Mouse (Mus musculus): Measurements from ENCODE around the gene Tgm2. TPM values are rescaled to one million over a fixed set of nuclear protein-coding genes. Genes with fewer than 3 reads are reported as not detected.

The Tgm2 gene
- total RNA-seq, 1 experiment: 25.0 TPM

GRCm38 (mm10) chr2:158144750-158145527, 1.3 kb downstream of the Tgm2 start:
- no peak for DNase-seq (ENCODE audit: low read depth, low spot score)
- Histone ChIP-seq H3K9me3 (ENCODE audit: control insufficient read depth, insufficient read depth, low read depth, low read length) (no peaks in the 10 kb centered on the region), H3K27ac (ENCODE audit: insufficient read depth, low read depth, low read length, poor library complexity, severe bottlenecking) (no peak overlapping the region), H3K9ac (ENCODE audit: insufficient read depth, low read depth, low read length, poor library complexity, severe bottlenecking) (no peak overlapping the region), H3K4me3 (ENCODE audit: insufficient read depth in 1 of 2, low read depth in 1 of 2, low read length in 2 of 2, poor library complexity in 1 of 2, severe bottlenecking in 1 of 2) (no peak overlapping the region), H3K36me3 (ENCODE audit: control insufficient read depth, insufficient read depth, low read length, poor library complexity, severe bottlenecking) (no peaks in the 10 kb centered on the region), H3K4me1 (ENCODE audit: control insufficient read depth in 2 of 2, insufficient read depth in 2 of 2, low read length in 2 of 2, poor library complexity in 1 of 2) (peaks cover 0 to 3% of the 10 kb centered on the region in 2 experiments; a peak in 1 of 4 replicates)
- TF ChIP-seq MAFK (IDR thresholded peaks at IDR 0.05; ENCODE audit: insufficient read depth, low read depth, low read length) (no peak), ZC3H11A (IDR thresholded peaks at IDR 0.05; ENCODE audit: borderline replicate concordance, low read depth, low read length) (no peak), ZNF384 (IDR thresholded peaks at IDR 0.05; ENCODE audit: low read depth, low read length) (no peak), CHD2 (IDR thresholded peaks at IDR 0.05; ENCODE audit: low read depth, low read length) (no peak), HCFC1 (IDR thresholded peaks at IDR 0.05; ENCODE audit: borderline replicate concordance, insufficient read depth, low read length) (no peak)
- in situ Hi-C loops (cut with MboI; ENCODE audit: low sequenced_read_pairs in 2 of 2, unreplicated experiment in 2 of 2): no loop called here

- H3K27ac ChIP-seq (ENCODE audit: insufficient read depth, low read depth, low read length, poor library complexity, severe bottlenecking): no peak overlapping the region
- H3K9ac ChIP-seq (ENCODE audit: insufficient read depth, low read depth, low read length, poor library complexity, severe bottlenecking): no peak overlapping the region
- in situ Hi-C loops (cut with MboI; ENCODE audit: low sequenced_read_pairs in 2 of 2, unreplicated experiment in 2 of 2): no loop called here
- peaks cover 0 to 3% of the 10 kb centered on the region in 2 experiments; a peak in 1 of 4 replicates for H3K4me1 ChIP-seq (ENCODE audit: control insufficient read depth in 2 of 2, insufficient read depth in 2 of 2, low read length in 2 of 2, poor library complexity in 1 of 2)
- DNase-seq (ENCODE audit: low read depth, low spot score): no peak
- no peak overlapping the region for H3K4me3 ChIP-seq (ENCODE audit: insufficient read depth in 1 of 2, low read depth in 1 of 2, low read length in 2 of 2, poor library complexity in 1 of 2, severe bottlenecking in 1 of 2)
- H3K9me3 ChIP-seq (ENCODE audit: control insufficient read depth, insufficient read depth, low read depth, low read length): no peaks in the 10 kb centered on the region
- TF ChIP-seq ZNF384 (IDR thresholded peaks at IDR 0.05; ENCODE audit: low read depth, low read length) (no peak), CHD2 (IDR thresholded peaks at IDR 0.05; ENCODE audit: low read depth, low read length) (no peak), HCFC1 (IDR thresholded peaks at IDR 0.05; ENCODE audit: borderline replicate concordance, insufficient read depth, low read length) (no peak), MAFK (IDR thresholded peaks at IDR 0.05; ENCODE audit: insufficient read depth, low read depth, low read length) (no peak), ZC3H11A (IDR thresholded peaks at IDR 0.05; ENCODE audit: borderline replicate concordance, low read depth, low read length) (no peak)
- no peaks in the 10 kb centered on the region for H3K36me3 ChIP-seq (ENCODE audit: control insufficient read depth, insufficient read depth, low read length, poor library complexity, severe bottlenecking)
These were observed 2.0 kb downstream of the Tgm2 start for GRCm38 (mm10) chr2:158144263-158144662.

GRCm38 (mm10) chr2:158143816-158144215, 2.4 kb downstream of the Tgm2 start:
- Histone ChIP-seq H3K27ac (ENCODE audit: insufficient read depth, low read depth, low read length, poor library complexity, severe bottlenecking) (no peak overlapping the region), H3K36me3 (ENCODE audit: control insufficient read depth, insufficient read depth, low read length, poor library complexity, severe bottlenecking) (no peaks in the 10 kb centered on the region), H3K4me1 (ENCODE audit: control insufficient read depth in 2 of 2, insufficient read depth in 2 of 2, low read length in 2 of 2, poor library complexity in 1 of 2) (peaks cover 0 to 3% of the 10 kb centered on the region in 2 experiments; a peak in 1 of 4 replicates), H3K9me3 (ENCODE audit: control insufficient read depth, insufficient read depth, low read depth, low read length) (no peaks in the 10 kb centered on the region), H3K9ac (ENCODE audit: insufficient read depth, low read depth, low read length, poor library complexity, severe bottlenecking) (no peak overlapping the region), H3K4me3 (ENCODE audit: insufficient read depth in 1 of 2, low read depth in 1 of 2, low read length in 2 of 2, poor library complexity in 1 of 2, severe bottlenecking in 1 of 2) (no peak overlapping the region)
- no peak for DNase-seq (ENCODE audit: low read depth, low spot score)
- in situ Hi-C loops (cut with MboI; ENCODE audit: low sequenced_read_pairs in 2 of 2, unreplicated experiment in 2 of 2): no loop called here
- TF ChIP-seq MAFK (IDR thresholded peaks at IDR 0.05; ENCODE audit: insufficient read depth, low read depth, low read length) (no peak), HCFC1 (IDR thresholded peaks at IDR 0.05; ENCODE audit: borderline replicate concordance, insufficient read depth, low read length) (no peak), ZNF384 (IDR thresholded peaks at IDR 0.05; ENCODE audit: low read depth, low read length) (no peak), ZC3H11A (IDR thresholded peaks at IDR 0.05; ENCODE audit: borderline replicate concordance, low read depth, low read length) (no peak), CHD2 (IDR thresholded peaks at IDR 0.05; ENCODE audit: low read depth, low read length) (no peak)

- H3K4me3 ChIP-seq (ENCODE audit: insufficient read depth in 1 of 2, low read depth in 1 of 2, low read length in 2 of 2, poor library complexity in 1 of 2, severe bottlenecking in 1 of 2): no peak overlapping the region
- no peak for DNase-seq (ENCODE audit: low read depth, low spot score)
- H3K36me3 ChIP-seq (ENCODE audit: control insufficient read depth, insufficient read depth, low read length, poor library complexity, severe bottlenecking): no peaks in the 10 kb centered on the region
- H3K4me1 ChIP-seq (ENCODE audit: control insufficient read depth in 2 of 2, insufficient read depth in 2 of 2, low read length in 2 of 2, poor library complexity in 1 of 2): peaks cover 0 to 3% of the 10 kb centered on the region in 2 experiments; a peak in 1 of 4 replicates
- in situ Hi-C loops (cut with MboI; ENCODE audit: low sequenced_read_pairs in 2 of 2, unreplicated experiment in 2 of 2): no loop called here
- TF ChIP-seq ZNF384 (IDR thresholded peaks at IDR 0.05; ENCODE audit: low read depth, low read length) (no peak), CHD2 (IDR thresholded peaks at IDR 0.05; ENCODE audit: low read depth, low read length) (no peak), HCFC1 (IDR thresholded peaks at IDR 0.05; ENCODE audit: borderline replicate concordance, insufficient read depth, low read length) (no peak), MAFK (IDR thresholded peaks at IDR 0.05; ENCODE audit: insufficient read depth, low read depth, low read length) (no peak), ZC3H11A (IDR thresholded peaks at IDR 0.05; ENCODE audit: borderline replicate concordance, low read depth, low read length) (no peak)
- H3K9ac ChIP-seq (ENCODE audit: insufficient read depth, low read depth, low read length, poor library complexity, severe bottlenecking): no peak overlapping the region
- H3K27ac ChIP-seq (ENCODE audit: insufficient read depth, low read depth, low read length, poor library complexity, severe bottlenecking): no peak overlapping the region
- no peaks in the 10 kb centered on the region for H3K9me3 ChIP-seq (ENCODE audit: control insufficient read depth, insufficient read depth, low read depth, low read length)
These were observed 3.3 kb downstream of the Tgm2 start for GRCm38 (mm10) chr2:158142981-158143380.
